Mouse (Mus musculus) CH12.LX (cell line): ENCODE measurements around the gene Cotl1. TPM values are rescaled to one million over a fixed set of nuclear protein-coding genes. Genes with fewer than 3 reads are reported as not detected.

Experiments used
- DNase-seq: peaks from one replicate; pipeline ENCODE4 v3.0.0-alpha.2; 2013; ENCODE audit errors: extremely low read depth
- H3K27ac ChIP-seq: 2 replicates; pipeline ENCODE4 v1.5.1; 2012; ENCODE audit warnings: low read depth, mild to moderate bottlenecking, control low read depth, moderate library complexity; ENCODE audit not compliant: insufficient read depth
- H3K27me3 ChIP-seq: replicated peaks from 2 replicates; pipeline ENCODE3; 2012; ENCODE audit warnings: inconsistent platforms
- H3K36me3 ChIP-seq, 2 experiments: replicated peaks in 1 of 2; 2 replicates each; pipeline versions ENCODE3 to v1.6.1; 2012; ENCODE audit warnings: inconsistent platforms in 1 of 2, low read length in 1 of 2, mild to moderate bottlenecking in 1 of 2, mixed read lengths in 1 of 2, moderate library complexity in 1 of 2; ENCODE audit not compliant: control insufficient read depth in 1 of 2, insufficient read depth in 1 of 2
- H3K4me1 ChIP-seq, 2 experiments: 2 replicates each; pipeline ENCODE4 v1.6.1; 2012; ENCODE audit warnings: inconsistent platforms in 1 of 2, moderate library complexity in 1 of 2; ENCODE audit not compliant: insufficient read depth in 2 of 2, control insufficient read depth in 1 of 2
- H3K4me2 ChIP-seq: 2 replicates; pipeline ENCODE4 v1.6.1; 2012; ENCODE audit warnings: low read depth, mild to moderate bottlenecking, control low read depth; ENCODE audit not compliant: poor library complexity, insufficient read depth, severe bottlenecking
- H3K4me3 ChIP-seq, 3 experiments: fragments of 150-350 bp in 1 of 3; sonication (generic) in 1 of 3; replicated peaks in 1 of 3; 2 replicates each; pipeline versions ENCODE3 to v1.5.1; 2011 to 2012; ENCODE audit warnings: low read depth in 2 of 3, low read length in 2 of 3, mild to moderate bottlenecking in 2 of 3, moderate library complexity in 2 of 3, control low read depth in 1 of 3, improper control_type of control experiment in 1 of 3, inconsistent platforms in 1 of 3, mixed read lengths in 1 of 3; ENCODE audit not compliant: poor library complexity in 1 of 3
- H3K79me2 ChIP-seq: replicated peaks from 2 replicates; pipeline ENCODE4 v1.6.1; 2012; ENCODE audit warnings: mild to moderate bottlenecking, moderate library complexity; ENCODE audit not compliant: control insufficient read depth, poor library complexity, insufficient read depth, severe bottlenecking; ENCODE audit errors: extremely low read depth
- H3K9ac ChIP-seq: 2 replicates; pipeline ENCODE4 v1.6.1; 2012; ENCODE audit warnings: low read depth, mild to moderate bottlenecking, control low read depth, moderate library complexity; ENCODE audit not compliant: insufficient read depth
- H3K9me3 ChIP-seq: replicated peaks from 2 replicates; pipeline ENCODE3; 2012; ENCODE audit warnings: low read length, inconsistent platforms, mixed read lengths
- BHLHE40 ChIP-seq: IDR thresholded peaks from 2 replicates; pipeline ENCODE4 v1.6.1; 2011; ENCODE audit warnings: mild to moderate bottlenecking, low read depth, low read length, improper control_type of control experiment
- CTCF ChIP-seq, 2 experiments: IDR thresholded peaks in 1 of 2; conservative IDR thresholded peaks in 1 of 2; 2 replicates each; pipeline ENCODE4 v1.5.1; 2011 to 2012; ENCODE audit warnings: low read depth in 2 of 2, low read length in 2 of 2, improper control_type of control experiment in 1 of 2, inconsistent platforms in 1 of 2, mild to moderate bottlenecking in 1 of 2, moderate library complexity in 1 of 2
- E2F4 ChIP-seq: IDR thresholded peaks from 2 replicates; pipeline ENCODE4 v1.6.1; 2011; ENCODE audit warnings: low read depth, low read length, improper control_type of control experiment; ENCODE audit not compliant: insufficient replicate concordance
- ELF1 ChIP-seq: IDR thresholded peaks from 2 replicates; pipeline ENCODE4 v1.6.1; 2014; ENCODE audit warnings: low read depth, mild to moderate bottlenecking, inconsistent platforms, low read length, improper control_type of control experiment
- ETS1 ChIP-seq: conservative IDR thresholded peaks from 2 replicates; pipeline ENCODE4 v1.6.1; 2012; ENCODE audit warnings: low read depth, mild to moderate bottlenecking, inconsistent platforms, low read length, improper control_type of control experiment, moderate library complexity
- HCFC1 ChIP-seq: IDR thresholded peaks from 2 replicates; pipeline ENCODE4 v1.6.1; 2012; ENCODE audit warnings: low read depth, mild to moderate bottlenecking, inconsistent platforms, low read length, improper control_type of control experiment
- IRF4 ChIP-seq: IDR thresholded peaks from 2 replicates; pipeline ENCODE4 v1.6.1; 2014; ENCODE audit warnings: low read depth, mild to moderate bottlenecking, inconsistent platforms, low read length, improper control_type of control experiment
- JUND ChIP-seq: conservative IDR thresholded peaks from 2 replicates; pipeline ENCODE4 v1.6.1; 2011; ENCODE audit warnings: low read depth, low read length, improper control_type of control experiment
- MAFK ChIP-seq: IDR thresholded peaks from 2 replicates; pipeline ENCODE4 v1.6.1; 2011; ENCODE audit warnings: low read length, improper control_type of control experiment; ENCODE audit not compliant: insufficient replicate concordance
- MEF2A ChIP-seq: IDR thresholded peaks from 2 replicates; pipeline ENCODE4 v1.6.1; 2014; ENCODE audit warnings: low read depth, mild to moderate bottlenecking, inconsistent platforms, low read length, improper control_type of control experiment, borderline replicate concordance
- MYC ChIP-seq: IDR thresholded peaks from 2 replicates; pipeline ENCODE4 v1.6.1; 2011; ENCODE audit warnings: low read depth, mild to moderate bottlenecking, improper control_type of control experiment, low read length
- NRF1 ChIP-seq: IDR thresholded peaks from 2 replicates; pipeline ENCODE4 v1.6.1; 2014; ENCODE audit warnings: low read depth, mild to moderate bottlenecking, inconsistent platforms, low read length, improper control_type of control experiment, moderate library complexity
- POLR2AphosphoS2 ChIP-seq: IDR thresholded peaks from 2 replicates; pipeline ENCODE4 v1.6.1; 2011; ENCODE audit warnings: low read depth, low read length, improper control_type of control experiment
- RAD21 ChIP-seq: IDR thresholded peaks from 2 replicates; pipeline ENCODE4 v1.6.1; 2011; ENCODE audit warnings: low read depth, mild to moderate bottlenecking, low read length, improper control_type of control experiment, moderate library complexity
- RCOR1 ChIP-seq: conservative IDR thresholded peaks from 2 replicates; pipeline ENCODE4 v1.6.1; 2012; ENCODE audit warnings: low read depth, mild to moderate bottlenecking, inconsistent platforms, low read length, improper control_type of control experiment
- SMC3 ChIP-seq: IDR thresholded peaks from 2 replicates; pipeline ENCODE4 v1.6.1; 2011; ENCODE audit warnings: low read depth, low read length, improper control_type of control experiment
- TBP ChIP-seq: conservative IDR thresholded peaks from 2 replicates; pipeline ENCODE4 v1.6.1; 2011; ENCODE audit warnings: low read depth, low read length, improper control_type of control experiment
- TCF12 ChIP-seq: IDR thresholded peaks from 2 replicates; pipeline ENCODE4 v1.6.1; 2014; ENCODE audit warnings: low read depth, mild to moderate bottlenecking, inconsistent platforms, low read length, improper control_type of control experiment
- USF1 ChIP-seq: IDR thresholded peaks from 2 replicates; pipeline ENCODE4 v1.6.1; 2014; ENCODE audit warnings: low read depth, mild to moderate bottlenecking, inconsistent platforms, low read length, improper control_type of control experiment
- ZKSCAN1 ChIP-seq: IDR thresholded peaks from 2 replicates; pipeline ENCODE4 v1.6.1; 2012; ENCODE audit warnings: low read depth, inconsistent platforms, low read length, improper control_type of control experiment, borderline replicate concordance
- ZMIZ1 ChIP-seq: IDR thresholded peaks from 2 replicates; pipeline ENCODE4 v1.6.1; 2012; ENCODE audit warnings: low read depth, mild to moderate bottlenecking, inconsistent platforms, low read length, improper control_type of control experiment
- dilution Hi-C: fragments of 300-500 bp; cut with MboI; formaldehyde crosslinking; loops from 2 replicates; pipeline ENCODE4 v1.14.3; 2020; ENCODE audit warnings: low sequenced_read_pairs; ENCODE audit not compliant: extremely low pct_unique_long_range_greater_than_20kb, extremely low pct_ligation_motif_present
- in situ Hi-C: fragments of 300-500 bp; cut with MboI; formaldehyde crosslinking; loops from 3 replicates; pipeline ENCODE4 v1.14.3; 2019; ENCODE audit warnings: low sequenced_read_pairs, low pct_ligation_motif_present, low pct_unique_long_range_greater_than_20kb, mixed read lengths
- polyA plus RNA-seq: library from polyadenylated mRNA; unstranded; fragments of >175 nt; gene quantifications from 2 replicates; pipeline ENCODE4 v1.2.1, GENCODE M21; 2012; ENCODE audit warnings: low read depth; ENCODE audit not compliant: insufficient read length
- total RNA-seq, 2 experiments: library from RNA; depleted of rRNA; stranded (reverse); fragments of 300-350 nt in 1 of 2; fragments of >200 nt in 1 of 2; gene quantifications; 2 replicates each; pipeline ENCODE4 v1.2.3; 2012 to 2014

Gene Cotl1
- total and polyA plus RNA-seq, 3 experiments, result 59.6 to 375 (median 135) TPM

DNA sequence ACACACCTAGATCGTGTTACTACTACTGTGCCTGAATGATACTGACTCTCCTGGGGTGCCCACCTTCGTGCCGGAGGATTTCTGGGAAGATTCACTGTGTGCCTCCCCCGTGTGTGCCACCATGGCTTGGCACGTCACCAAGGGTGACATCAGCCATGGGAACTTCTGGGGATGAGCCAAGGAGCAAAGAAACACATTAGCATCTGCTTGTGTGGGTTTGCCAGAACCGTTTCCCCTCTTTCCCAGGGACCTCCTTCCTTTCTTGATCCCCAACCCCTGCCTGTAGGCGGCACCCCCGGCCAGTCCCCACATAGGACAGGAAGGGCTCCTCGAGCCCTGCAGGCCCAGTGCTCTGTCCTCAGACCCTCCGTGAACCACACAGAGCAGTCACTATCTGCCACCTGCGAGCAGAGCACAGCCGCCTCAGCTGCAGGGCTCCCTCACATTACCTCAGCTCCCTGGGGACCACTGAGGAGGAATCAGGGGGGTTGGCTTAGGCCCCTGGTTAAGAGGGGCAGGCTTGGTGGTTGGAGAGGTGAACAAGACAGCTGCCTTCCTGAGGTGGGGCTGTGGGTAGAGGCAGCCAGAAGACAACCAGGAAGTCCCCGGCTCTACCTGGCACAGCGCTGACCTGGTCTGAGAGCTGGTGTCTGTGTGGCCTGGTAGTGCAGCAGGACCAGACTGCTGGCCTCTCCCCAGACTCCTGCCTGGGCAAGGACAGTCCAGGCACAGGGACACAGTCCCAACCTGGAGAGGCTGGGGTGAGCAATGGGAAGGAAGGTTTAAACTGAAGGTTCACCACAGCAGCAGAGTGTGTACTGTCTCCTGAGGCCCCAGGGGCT is 33.7 kb downstream of the Cotl1 start:
- in situ Hi-C loops, result no loop called here
- H3K4me2 ChIP-seq, result no peak overlapping the region
- no peak overlapping the region for H3K9ac ChIP-seq
- peak; percentile 91 for DNase-seq
- no peaks in the 10 kb centered on the region for H3K79me2 ChIP-seq
- H3K9me3 ChIP-seq, result peaks cover 4% of the 10 kb centered on the region
- peaks cover 12 to 53% of the 10 kb centered on the region in 2 experiments for H3K4me1 ChIP-seq
- no peak overlapping the region for H3K4me3 ChIP-seq
- no peak for TF ChIP-seq RAD21
- no peak for TF ChIP-seq ZKSCAN1
- no peak for TF ChIP-seq TBP
- TF ChIP-seq ETS1, result peak; percentile 75
- no peak for TF ChIP-seq RCOR1
- TF ChIP-seq HCFC1, result no peak
- TF ChIP-seq JUND, result no peak
- TF ChIP-seq BHLHE40, result peak; percentile 32; the same call in 1 of the 2 replicates
- no peak for TF ChIP-seq ZMIZ1
- TF ChIP-seq ELF1, result peak; percentile 79
- no peak for TF ChIP-seq IRF4
- TF ChIP-seq TCF12, result peak; percentile 79
- no peak overlapping the region for H3K27ac ChIP-seq
- H3K27me3 ChIP-seq, result no peaks in the 10 kb centered on the region
- dilution Hi-C loops, result no loop called here
- H3K36me3 ChIP-seq, result peaks cover 0 to 33% of the 10 kb centered on the region in 2 experiments

DNA sequence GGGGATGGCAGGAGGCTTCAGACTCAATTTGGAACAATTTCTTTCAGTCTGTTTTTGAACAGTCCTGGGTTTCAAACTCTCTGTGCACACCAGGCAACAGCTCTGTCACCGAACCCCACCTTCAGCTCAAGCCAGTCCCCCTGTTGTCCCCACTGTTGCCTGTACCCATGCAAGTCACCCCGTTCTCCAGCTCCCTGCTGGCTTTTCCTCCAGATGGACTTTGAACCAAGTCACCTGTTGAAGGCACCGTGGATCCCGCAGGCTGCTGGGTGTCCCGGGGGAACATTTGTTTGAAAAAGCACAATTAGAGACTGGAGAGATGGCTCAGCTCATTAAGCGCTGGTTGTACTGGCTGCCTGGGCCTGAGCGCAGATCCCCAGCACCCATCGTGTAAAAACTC is 35.1 kb downstream of the Cotl1 start:
- H3K4me3 ChIP-seq, result no peak overlapping the region

More for the DNA sequence above, 35.1 kb downstream of the Cotl1 start:
- Histone ChIP-seq H3K4me2 (no peak overlapping the region), H3K27me3 (no peaks in the 10 kb centered on the region), H3K9me3 (peaks cover 4% of the 10 kb centered on the region), H3K27ac (no peak overlapping the region), H3K4me1 (peaks cover 15 to 44% of the 10 kb centered on the region in 2 experiments), H3K36me3 (peaks cover 0 to 28% of the 10 kb centered on the region in 2 experiments), H3K9ac (no peak overlapping the region)
- dilution Hi-C loops, result no loop called here
- no peak for TF ChIP-seq USF1
- TF ChIP-seq ZMIZ1, result no peak
- TF ChIP-seq MEF2A, result no peak
- TF ChIP-seq IRF4, result no peak
- TF ChIP-seq CTCF (conservative IDR thresholded peaks at IDR 0.05 in 1 of 2, IDR thresholded peaks at IDR 0.05 in 1 of 2; ENCODE audit: low read depth in 2 of 2, low read length in 2 of 2), result no peak
- no peak for TF ChIP-seq MYC
- TF ChIP-seq ZKSCAN1, result no peak
- TF ChIP-seq POLR2AphosphoS2, result no peak
- no peak for TF ChIP-seq SMC3
- TF ChIP-seq E2F4, result no peak
- no peak for TF ChIP-seq MAFK
- TF ChIP-seq NRF1, result no peak
- TF ChIP-seq, all 38 proteins: peak for 0
- no peaks in the 10 kb centered on the region for H3K79me2 ChIP-seq
- no peak for DNase-seq
- in situ Hi-C loops, result no loop called here
